Mouse (Mus musculus) cerebellum, adult 2 months (tissue): ENCODE measurements around the gene Kbtbd6. TPM values are rescaled to one million over a fixed set of nuclear protein-coding genes. Genes with fewer than 3 reads are reported as not detected.
A peak's percentile ranks its signal among the peaks of the same experiment; 100 is the strongest.

ENCODE experiments used
- DNase-seq, 2 experiments: peaks; one replicate each; pipeline ENCODE4 v3.0.0; 2021
- H3K27ac ChIP-seq: fragments of 200-500 bp; 2 replicates; pipeline ENCODE4 v1.5.1; 2012; ENCODE audit warnings: low read length, control low read depth, inconsistent platforms; ENCODE audit not compliant: insufficient read depth
- H3K27me3 ChIP-seq: fragments of 200-500 bp; 2 replicates; pipeline ENCODE4 v1.6.1; 2012; ENCODE audit warnings: inconsistent platforms, mild to moderate bottlenecking, low read length, moderate library complexity; ENCODE audit not compliant: control insufficient read depth, insufficient read depth
- H3K4me1 ChIP-seq: fragments of 200-500 bp; 2 replicates; pipeline ENCODE4 v1.6.1; 2011; ENCODE audit warnings: low read length; ENCODE audit not compliant: control insufficient read depth, insufficient read depth
- H3K4me3 ChIP-seq: fragments of 200-500 bp; replicated peaks from 2 replicates; pipeline ENCODE3; 2011; ENCODE audit warnings: mild to moderate bottlenecking, low read depth, low read length, control low read depth; ENCODE audit not compliant: insufficient read depth
- CTCF ChIP-seq: fragments of 200-500 bp; IDR thresholded peaks from 2 replicates; pipeline ENCODE4 v1.5.1; 2011; ENCODE audit warnings: low read depth, mild to moderate bottlenecking, control low read depth, low read length, moderate library complexity, borderline replicate concordance; ENCODE audit not compliant: insufficient read depth
- POLR2A ChIP-seq: fragments of 200-500 bp; IDR thresholded peaks from 2 replicates; pipeline ENCODE4 v1.6.1; 2011; ENCODE audit warnings: low read length, control low read depth, borderline replicate concordance; ENCODE audit not compliant: insufficient read depth
- WGBS: fragments of 180-500 bp; shearing (Covaris S2); methylation state at CpG from one replicate; pipeline ENCODE4 v1.1.7; 2018; 5-methylcytosine and 5-hydroxymethylcytosine counted together
- polyA plus RNA-seq: library from polyadenylated mRNA; depleted of rRNA; stranded (reverse); fragments of >200 nt; gene quantifications from 2 replicates; pipeline ENCODE4 v1.2.3, GENCODE M21; 2012

The Kbtbd6 gene
- polyA plus RNA-seq, 1 experiment: 0.84 TPM

DNA sequence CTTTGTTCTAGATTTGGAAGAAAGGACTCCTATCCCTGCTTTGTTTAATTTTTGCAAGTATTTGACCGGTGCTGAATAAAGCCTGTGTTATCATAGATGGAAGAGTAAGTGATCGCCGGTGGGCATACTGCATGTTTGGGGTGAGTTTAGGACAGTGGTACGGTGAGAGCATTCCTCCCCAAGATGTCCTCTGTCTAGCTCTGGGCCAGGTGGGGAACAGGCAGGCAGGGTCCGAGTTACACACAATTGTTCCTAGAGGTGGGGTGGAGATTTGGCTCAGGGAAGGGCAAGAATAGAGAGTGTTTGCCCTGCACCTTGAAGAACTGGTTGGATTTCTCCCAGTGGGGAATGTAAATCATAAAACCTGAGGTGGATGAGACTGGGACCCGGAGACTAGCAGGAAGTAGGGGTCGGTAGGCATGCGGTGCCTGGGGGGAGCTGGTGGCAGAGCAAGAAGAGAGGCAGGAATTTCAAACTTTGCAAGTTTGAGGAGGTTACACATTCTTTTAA is 32.0 kb downstream of the Kbtbd6 start:
- H3K4me3 ChIP-seq: no peak overlapping the region

DNA sequence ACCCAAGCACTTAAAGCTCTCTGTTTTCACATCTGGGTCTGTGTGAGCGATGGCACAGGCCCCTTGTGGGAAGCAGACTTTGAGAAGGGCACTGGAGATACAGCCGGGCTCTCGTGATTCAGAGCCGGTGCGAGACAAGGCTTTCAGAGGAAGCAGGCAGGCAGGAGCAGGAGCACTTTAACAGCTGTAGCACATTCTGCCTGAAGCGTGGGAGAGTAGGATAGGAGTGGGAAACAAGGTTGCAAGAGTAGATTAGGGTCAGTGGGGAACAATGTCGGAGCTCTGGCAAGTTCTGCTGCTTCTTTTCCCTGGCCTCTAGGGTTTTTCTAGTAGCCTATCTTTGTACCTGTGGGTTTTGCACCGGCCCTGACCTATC is 35.0 kb downstream of the Kbtbd6 start:
- peak overlapping the region; percentile 60 for H3K27ac ChIP-seq
- peaks cover 14% of the 10 kb centered on the region for H3K4me1 ChIP-seq
- no peaks in the 10 kb centered on the region for H3K27me3 ChIP-seq
- WGBS: 27% methylated on average over 8 of the region's 8 CpGs
- peak overlapping the region; percentile 78 for H3K4me3 ChIP-seq
- TF ChIP-seq POLR2A (no peak), CTCF (no peak)
- no peak for DNase-seq

More for the DNA sequence above, 32.0 kb downstream of the Kbtbd6 start:
- no peak overlapping the region for H3K27ac ChIP-seq
- TF ChIP-seq POLR2A (no peak), CTCF (no peak)
- no peak for DNase-seq
- H3K4me1 ChIP-seq: peaks cover 18% of the 10 kb centered on the region
- WGBS: 82% methylated on average over 8 of the region's 8 CpGs
- no peaks in the 10 kb centered on the region for H3K27me3 ChIP-seq

DNA sequence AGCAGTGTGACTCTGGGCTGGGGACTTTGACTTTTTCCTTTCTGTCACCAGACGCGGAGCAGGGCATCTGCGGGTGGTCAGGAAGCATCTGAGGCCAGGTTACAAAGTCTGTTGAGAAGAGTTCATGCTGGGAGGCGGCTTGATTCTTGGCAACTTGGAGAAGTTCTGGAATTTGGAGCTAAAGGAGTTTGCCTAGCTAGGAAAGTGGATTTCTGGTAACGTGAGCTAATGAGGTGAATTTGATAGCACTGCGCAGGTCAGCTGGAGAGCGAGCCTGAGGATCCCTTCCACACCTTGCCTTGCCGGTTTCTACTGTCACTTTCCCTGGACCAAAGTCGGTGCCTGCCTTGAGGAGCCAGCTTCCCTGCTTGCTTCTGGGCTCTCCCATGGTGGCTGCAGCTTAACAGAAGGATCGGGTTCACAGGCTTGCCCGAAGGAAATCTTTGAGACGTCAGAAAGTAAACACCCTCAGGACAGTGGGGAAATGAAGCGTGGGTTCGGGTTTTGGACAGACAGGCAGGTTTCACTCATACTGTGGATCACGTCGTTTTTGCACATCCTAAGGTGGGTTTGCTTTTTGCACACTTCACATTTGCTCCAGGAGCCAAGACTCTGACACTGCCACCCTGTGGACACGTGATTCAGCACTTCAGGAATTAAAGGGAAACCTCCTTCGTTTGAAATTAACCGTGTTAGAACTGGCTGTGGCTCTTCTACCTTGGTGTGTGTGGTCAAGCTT is 35.5 kb downstream of the Kbtbd6 start:
- WGBS: 2% methylated on average over 19 of the region's 19 CpGs
- peak overlapping the region; percentile 60 for H3K27ac ChIP-seq
- no peaks in the 10 kb centered on the region for H3K27me3 ChIP-seq
- TF ChIP-seq POLR2A: peak; percentile 67; the same call in 1 of the 2 replicates
- TF ChIP-seq CTCF: 0 out of 2 replicates have a peak, but pooled peaks have one; percentile 29
- peak; percentile 72 to 78 for DNase-seq
- peaks cover 14% of the 10 kb centered on the region for H3K4me1 ChIP-seq
- H3K4me3 ChIP-seq: peak overlapping the region; percentile 78

- H3K27ac ChIP-seq: peak overlapping the region; percentile 28; the same call in 1 of the 2 replicates
- 92% methylated on average over 9 of the region's 9 CpGs for WGBS
- H3K27me3 ChIP-seq: no peaks in the 10 kb centered on the region
- H3K4me1 ChIP-seq: peaks cover 9% of the 10 kb centered on the region
- no peak for DNase-seq
- TF ChIP-seq POLR2A: no peak
- no peak for TF ChIP-seq CTCF
- no peak overlapping the region for H3K4me3 ChIP-seq
These were observed 36.9 kb downstream of the Kbtbd6 start for GRCm38 (mm10) chr14:79488531-79488930.

- no peak for TF ChIP-seq POLR2A
- TF ChIP-seq CTCF: no peak
- WGBS: 78% methylated on average over 12 of the region's 12 CpGs
These were observed 37.5 kb downstream of the Kbtbd6 start for GRCm38 (mm10) chr14:79489150-79489549.

GRCm38 (mm10) chr14:79490246-79490645 is 38.6 kb downstream of the Kbtbd6 start:
- no peak for DNase-seq
- no peak for TF ChIP-seq POLR2A
- no peak for TF ChIP-seq CTCF
- Histone ChIP-seq H3K4me3 (no peak overlapping the region), H3K4me1 (peaks cover 9% of the 10 kb centered on the region; the same call in 1 of the 2 replicates), H3K27ac (no peak overlapping the region), H3K27me3 (no peaks in the 10 kb centered on the region)
- WGBS: 69% methylated on average over 3 of the region's 3 CpGs

More at GRCm38 (mm10) chr14:79489150-79489549, 37.5 kb downstream of the Kbtbd6 start:
- DNase-seq: no peak
- Histone ChIP-seq H3K27ac (no peak overlapping the region), H3K4me3 (no peak overlapping the region), H3K27me3 (no peaks in the 10 kb centered on the region), H3K4me1 (peaks cover 9% of the 10 kb centered on the region; the same call in 1 of the 2 replicates)

- WGBS: 88% methylated on average over 6 of the region's 6 CpGs
- DNase-seq: no peak
- H3K4me3 ChIP-seq: no peak overlapping the region
- H3K4me1 ChIP-seq: no peaks in the 10 kb centered on the region
- TF ChIP-seq CTCF: no peak
- no peak for TF ChIP-seq POLR2A
- no peaks in the 10 kb centered on the region for H3K27me3 ChIP-seq
- no peak overlapping the region for H3K27ac ChIP-seq
These were observed 42.7 kb downstream of the Kbtbd6 start for GRCm38 (mm10) chr14:79494349-79494748.

DNA sequence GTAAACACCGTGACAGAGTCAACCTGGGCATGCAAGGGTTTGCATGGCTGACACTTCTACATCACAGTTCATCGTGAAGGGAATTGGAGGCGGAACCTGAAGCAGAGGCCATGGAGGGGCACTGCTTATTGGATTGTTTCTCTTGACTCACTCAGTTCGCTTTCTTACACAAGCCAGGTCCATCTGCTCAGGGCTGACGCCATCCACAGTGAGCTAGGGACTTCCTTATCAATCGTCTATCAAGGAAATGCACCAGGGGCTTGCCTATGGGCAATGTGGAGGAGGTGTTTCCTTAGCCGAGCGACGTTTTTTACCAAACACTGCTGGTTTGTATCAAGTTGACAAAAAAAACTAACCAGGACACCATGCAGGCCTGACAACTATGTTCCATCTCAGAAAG is 47.7 kb downstream of the Kbtbd6 start:
- no peak overlapping the region for H3K4me3 ChIP-seq
- H3K27ac ChIP-seq: no peak overlapping the region
- no peaks in the 10 kb centered on the region for H3K4me1 ChIP-seq
- DNase-seq: no peak
- TF ChIP-seq CTCF (no peak), POLR2A (no peak)
- 90% methylated on average over 9 of the region's 9 CpGs for WGBS
- no peaks in the 10 kb centered on the region for H3K27me3 ChIP-seq

- H3K4me1 ChIP-seq: no peaks in the 10 kb centered on the region
- no peak overlapping the region for H3K27ac ChIP-seq
- no peaks in the 10 kb centered on the region for H3K27me3 ChIP-seq
- H3K4me3 ChIP-seq: no peak overlapping the region
- 85% methylated on average over 4 of the region's 4 CpGs for WGBS
- no peak for TF ChIP-seq POLR2A
- no peak for TF ChIP-seq CTCF
- no peak for DNase-seq
These were observed 49.1 kb downstream of the Kbtbd6 start for GRCm38 (mm10) chr14:79500756-79501155.
